Mouse (Mus musculus) MEL-GATA-1-ER (cell line): ENCODE measurements at regions not wholly inside any gene's neighbourhood (a gene's known extent, or its start where the extent isn't known, plus 50 kb on each side); places are given as distances from the start of the nearest gene placed in this dataset.

Source experiments
- DNase-seq: peaks from one replicate; pipeline ENCODE4 v3.0.0-alpha.2; 2012; ENCODE audit warnings: low read depth; ENCODE audit errors: extremely low read depth

DNA sequence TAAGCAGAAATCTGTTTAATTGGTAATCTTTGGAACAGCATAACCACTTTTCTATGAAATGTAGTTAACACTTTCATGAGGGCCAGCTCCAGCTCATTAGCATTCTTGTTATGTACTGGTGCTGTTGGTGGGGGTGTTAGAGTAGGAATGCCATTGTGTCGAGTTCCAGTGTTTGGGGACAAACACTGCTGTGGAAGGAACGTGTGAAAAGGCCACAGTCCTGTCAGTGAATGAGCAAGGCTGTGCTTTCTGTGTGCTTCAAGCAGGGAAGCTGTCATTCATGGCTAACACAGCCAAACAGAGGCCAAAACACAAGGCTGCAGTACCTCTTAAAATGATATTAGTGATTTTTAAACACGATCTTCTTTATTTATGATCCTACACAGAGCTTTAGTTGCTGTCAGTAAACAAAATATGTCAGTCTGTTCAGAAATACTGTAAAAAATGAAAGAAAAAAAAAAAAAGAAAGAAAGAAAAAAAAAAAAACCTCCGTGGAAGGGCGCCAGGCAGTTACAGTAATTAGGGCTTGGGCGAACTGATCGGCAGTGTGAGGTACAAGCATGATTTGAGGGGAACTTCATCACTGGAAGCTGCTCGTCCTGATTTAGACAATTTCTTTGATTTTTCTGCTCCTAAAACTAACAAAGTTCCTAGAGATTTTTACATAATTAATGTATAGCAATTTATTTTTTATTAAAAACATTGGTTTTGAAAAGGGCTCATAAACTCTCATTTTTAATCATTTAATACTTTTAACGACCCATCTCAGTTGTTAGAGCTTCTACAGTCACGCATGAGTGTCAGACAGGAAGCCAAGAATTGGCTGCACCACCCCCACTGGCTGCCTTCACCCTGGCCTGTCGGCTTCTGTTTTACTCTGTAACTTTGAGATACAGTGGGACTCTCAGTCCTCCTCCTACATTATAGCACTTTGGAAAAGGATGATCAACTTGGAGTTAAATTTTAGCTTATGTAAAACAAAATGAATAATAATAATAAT, 80.8 kb upstream of the Dnajc24 start:
- no peak for DNase-seq

GRCm38 (mm10) chr2:106083001-106083400, 79.7 kb upstream of the Dnajc24 start:
- no peak for DNase-seq

DNA sequence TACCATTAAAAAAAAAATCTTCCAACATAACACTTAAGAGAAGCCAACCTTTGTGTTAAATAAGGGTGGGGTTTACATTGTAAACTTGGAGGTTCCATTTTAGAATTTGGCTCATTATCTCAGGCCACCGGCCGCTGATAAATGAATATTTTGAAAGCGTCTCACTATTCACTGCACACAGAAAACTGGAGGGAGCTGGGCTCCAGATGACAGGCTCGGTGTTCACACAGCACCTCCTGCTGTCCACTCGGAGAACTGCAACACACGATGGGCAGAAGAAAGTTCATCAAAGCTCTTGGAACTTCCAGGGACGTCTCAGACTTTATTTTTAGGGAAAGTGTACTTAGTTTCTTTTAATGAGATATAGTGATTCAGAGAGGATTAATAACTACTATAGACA, 78.6 kb upstream of the Dnajc24 start:
- DNase-seq: peak; percentile 26

- DNase-seq: no peak
These were observed 77.3 kb upstream of the Dnajc24 start for GRCm38 (mm10) chr2:106080626-106081025.

DNA sequence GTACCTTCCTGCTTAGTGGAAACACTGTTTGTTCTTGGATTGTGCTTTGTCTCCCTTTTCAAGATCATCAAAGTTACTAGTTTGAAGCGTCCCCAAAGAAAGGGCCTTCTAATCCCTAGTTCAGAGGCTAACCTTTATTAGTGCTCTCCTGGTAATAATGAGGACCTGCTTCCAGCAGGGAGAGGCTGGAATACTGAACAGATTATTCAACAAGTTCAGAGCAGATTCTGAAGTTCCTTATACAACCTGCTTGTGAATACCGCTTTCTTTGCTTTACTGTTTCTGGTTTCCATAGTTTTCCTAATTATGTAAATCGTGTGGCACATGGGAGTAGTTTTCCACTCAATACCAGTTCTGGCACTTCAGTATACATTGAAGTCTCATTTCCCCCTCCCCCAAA, 75.2 kb upstream of the Dnajc24 start:
- no peak for DNase-seq

DNA sequence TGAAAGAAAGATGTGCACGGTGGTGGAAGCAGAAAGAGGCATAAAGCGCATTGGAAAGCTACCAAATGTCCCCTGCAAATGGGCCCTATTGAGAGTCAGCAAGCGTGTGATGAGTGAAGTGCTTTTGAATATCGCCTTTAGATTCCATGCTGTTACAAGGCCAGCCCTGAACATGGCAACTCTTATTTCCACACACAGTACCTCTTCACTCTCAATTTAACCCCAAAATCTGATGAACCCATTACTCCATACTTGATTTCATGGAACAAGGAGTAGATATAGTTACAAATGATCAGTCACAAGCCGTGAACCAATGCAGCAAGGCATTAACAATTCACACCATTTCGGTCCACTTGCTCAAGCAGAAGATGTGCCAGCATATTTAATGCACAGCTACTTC, 71.1 kb upstream of the Dnajc24 start:
- DNase-seq: no peak

- no peak for DNase-seq
These were observed 61.0 kb upstream of the Dnajc24 start for GRCm38 (mm10) chr2:106064316-106064715.
